Mouse (Mus musculus): ENCODE data around the gene Id3. TPM values are rescaled to one million over a fixed set of nuclear protein-coding genes. Genes with fewer than 3 reads are reported as not detected.

Gene Id3
- polyA plus RNA-seq, 1 experiment from 2014 or later: 330 TPM

- WGBS: 75% methylated on average over 9 of the region's 9 CpGs
- ATAC-seq (ENCODE audit: low FRiP score, low read depth): no peak
Observed at GRCm38 (mm10) chr4:136154462-136154861, 11.2 kb downstream of the Id3 start.

GRCm38 (mm10) chr4:136158498-136158897 lies 15.2 kb downstream of the Id3 start:
- no peaks in the 10 kb centered on the region for H3K9me3 ChIP-seq
- H3K4me2 ChIP-seq (replicated peaks): no peak overlapping the region
- no peak overlapping the region for H3K4me3 ChIP-seq
- no peak for ATAC-seq (ENCODE audit: low FRiP score, low read depth)
- WGBS: 79% methylated on average over 6 of the region's 6 CpGs
- H3K9ac ChIP-seq: no peak overlapping the region
- peaks cover 15% of the 10 kb centered on the region for H3K4me1 ChIP-seq
- H3K27ac ChIP-seq: no peak overlapping the region
- no peaks in the 10 kb centered on the region for H3K36me3 ChIP-seq
- no peaks in the 10 kb centered on the region for H3K27me3 ChIP-seq (replicated peaks)

More at GRCm38 (mm10) chr4:136154462-136154861, 11.2 kb downstream of the Id3 start:
- no peak overlapping the region for H3K27ac ChIP-seq
- H3K36me3 ChIP-seq: no peaks in the 10 kb centered on the region
- H3K4me1 ChIP-seq: peaks cover 5% of the 10 kb centered on the region; the same call in 1 of the 2 replicates
- no peaks in the 10 kb centered on the region for H3K27me3 ChIP-seq (replicated peaks)
- no peak overlapping the region for H3K4me2 ChIP-seq (replicated peaks)
- H3K9ac ChIP-seq: no peak overlapping the region
- no peaks in the 10 kb centered on the region for H3K9me3 ChIP-seq
- H3K4me3 ChIP-seq: no peak overlapping the region

DNA sequence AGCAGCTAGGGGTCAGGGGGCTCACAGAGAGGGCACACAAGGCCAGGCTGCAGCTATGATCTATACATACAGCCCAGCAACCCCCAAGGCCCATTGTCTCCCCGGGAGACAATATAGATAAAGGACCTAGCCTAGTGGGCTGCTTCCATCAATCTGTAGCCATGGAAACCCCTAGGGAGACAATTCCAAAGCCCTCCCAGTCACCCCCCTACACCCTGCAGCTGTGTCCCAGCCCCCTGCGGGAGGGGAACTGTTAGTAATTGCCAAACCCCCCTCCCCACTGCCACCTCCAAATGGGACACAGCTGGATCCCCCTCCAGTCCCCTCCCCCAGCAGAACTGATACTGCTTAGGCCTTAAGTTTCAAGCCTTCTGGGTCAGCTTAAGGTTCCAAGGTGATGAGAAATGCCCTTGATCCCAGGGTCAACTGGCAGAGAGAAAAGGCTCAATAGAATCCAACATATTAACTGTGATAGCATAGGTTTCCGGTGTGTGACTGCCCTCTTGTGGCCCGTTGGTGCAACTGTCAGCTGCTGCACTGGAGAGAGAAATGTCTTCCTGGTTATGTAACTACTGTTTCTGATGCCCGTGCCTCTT lies 16.6 kb downstream of the Id3 start:
- ATAC-seq (ENCODE audit: low FRiP score, low read depth): peak; percentile 81
- no peak overlapping the region for H3K9ac ChIP-seq
- no peak overlapping the region for H3K4me3 ChIP-seq
- H3K27ac ChIP-seq: peak overlapping the region; percentile 57
- H3K4me2 ChIP-seq (replicated peaks): peak overlapping the region; percentile 25
- no peaks in the 10 kb centered on the region for H3K27me3 ChIP-seq (replicated peaks)
- no peaks in the 10 kb centered on the region for H3K36me3 ChIP-seq
- no peaks in the 10 kb centered on the region for H3K9me3 ChIP-seq
- peaks cover 15% of the 10 kb centered on the region for H3K4me1 ChIP-seq
- WGBS: 2% methylated on average over 5 of the region's 5 CpGs

- H3K27me3 ChIP-seq (replicated peaks): no peaks in the 10 kb centered on the region
- 0 out of 2 replicates have a peak, but pooled peaks have one; percentile 58 for ATAC-seq (ENCODE audit: low FRiP score, low read depth)
- H3K4me1 ChIP-seq: peaks cover 15% of the 10 kb centered on the region
- 3% methylated on average over 11 of the region's 11 CpGs for WGBS
- H3K4me2 ChIP-seq (replicated peaks): 0 out of 2 replicates have a peak overlapping the region, but pooled peaks have one; percentile 18
- H3K9me3 ChIP-seq: no peaks in the 10 kb centered on the region
- no peak overlapping the region for H3K9ac ChIP-seq
- H3K36me3 ChIP-seq: no peaks in the 10 kb centered on the region
- H3K4me3 ChIP-seq: no peak overlapping the region
- no peak overlapping the region for H3K27ac ChIP-seq
Observed at GRCm38 (mm10) chr4:136163448-136163847, 20.2 kb downstream of the Id3 start.

GRCm38 (mm10) chr4:136164981-136165380 lies 21.7 kb downstream of the Id3 start:
- WGBS: 82% methylated on average over 8 of the region's 8 CpGs
- Histone ChIP-seq H3K4me1 (peaks cover 9% of the 10 kb centered on the region), H3K27me3 (replicated peaks) (no peaks in the 10 kb centered on the region), H3K9me3 (no peaks in the 10 kb centered on the region), H3K4me2 (replicated peaks) (no peak overlapping the region), H3K9ac (no peak overlapping the region), H3K36me3 (no peaks in the 10 kb centered on the region), H3K4me3 (no peak overlapping the region), H3K27ac (no peak overlapping the region)
- ATAC-seq (ENCODE audit: low FRiP score, low read depth): no peak

DNA sequence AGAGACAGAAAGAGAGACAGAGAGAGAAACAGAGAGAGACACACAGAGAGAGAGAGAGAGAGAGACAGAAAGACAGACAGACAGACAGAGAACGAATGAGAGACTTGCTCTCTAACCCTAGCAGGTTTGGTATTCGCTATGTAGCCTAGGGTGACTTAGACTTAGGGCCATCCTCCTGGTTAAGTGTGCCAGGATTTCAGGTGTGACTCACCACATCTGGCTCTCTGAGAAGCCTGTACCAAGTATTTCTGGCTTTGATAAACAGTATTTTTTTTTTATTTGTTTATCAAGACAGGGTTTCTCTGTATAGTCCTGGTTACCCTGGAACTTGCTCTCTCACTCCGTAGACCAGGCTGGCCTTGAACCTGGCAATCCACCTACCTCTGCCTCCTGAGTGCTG lies 24.4 kb downstream of the Id3 start:
- 84% methylated on average over 3 of the region's 3 CpGs for WGBS
- no peaks in the 10 kb centered on the region for H3K27me3 ChIP-seq (replicated peaks)
- H3K9ac ChIP-seq: no peak overlapping the region
- no peak overlapping the region for H3K27ac ChIP-seq
- no peaks in the 10 kb centered on the region for H3K36me3 ChIP-seq
- no peak overlapping the region for H3K4me3 ChIP-seq
- H3K4me1 ChIP-seq: peaks cover 2% of the 10 kb centered on the region
- no peak for ATAC-seq (ENCODE audit: low FRiP score, low read depth)
- no peaks in the 10 kb centered on the region for H3K9me3 ChIP-seq
- H3K4me2 ChIP-seq (replicated peaks): no peak overlapping the region

GRCm38 (mm10) chr4:136170401-136170800 lies 27.1 kb downstream of the Id3 start:
- no peak for ATAC-seq (ENCODE audit: low FRiP score, low read depth)
- Histone ChIP-seq H3K9ac (no peak overlapping the region), H3K27me3 (replicated peaks) (no peaks in the 10 kb centered on the region; the same call in 1 of the 2 replicates), H3K36me3 (no peaks in the 10 kb centered on the region), H3K27ac (no peak overlapping the region), H3K4me2 (replicated peaks) (no peak overlapping the region), H3K4me1 (peaks cover 27% of the 10 kb centered on the region), H3K9me3 (no peaks in the 10 kb centered on the region), H3K4me3 (no peak overlapping the region)
- WGBS: 70% methylated on average over 4 of the region's 4 CpGs

DNA sequence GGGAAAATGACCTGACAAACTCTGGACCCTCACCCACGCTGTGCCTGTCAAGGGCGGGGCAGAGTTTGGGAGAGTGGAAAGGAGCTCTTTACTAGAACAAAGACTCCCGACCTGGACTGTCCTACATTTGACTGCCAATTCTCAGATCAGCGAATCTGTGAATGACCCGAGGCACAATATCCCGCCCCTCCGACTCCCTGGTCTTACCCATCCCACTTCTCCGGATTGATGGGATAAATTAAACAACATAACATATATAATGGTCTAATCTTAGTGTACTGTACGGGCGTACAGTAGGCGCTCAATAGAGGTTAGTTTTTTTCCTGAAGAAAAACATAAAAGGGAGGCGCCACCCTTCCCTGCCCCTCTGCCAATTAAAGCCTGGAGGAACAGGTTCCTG lies 28.2 kb downstream of the Id3 start:
- no peak for ATAC-seq (ENCODE audit: low FRiP score, low read depth)
- no peak overlapping the region for H3K27ac ChIP-seq
- WGBS: 13% methylated on average over 12 of the region's 12 CpGs

DNA sequence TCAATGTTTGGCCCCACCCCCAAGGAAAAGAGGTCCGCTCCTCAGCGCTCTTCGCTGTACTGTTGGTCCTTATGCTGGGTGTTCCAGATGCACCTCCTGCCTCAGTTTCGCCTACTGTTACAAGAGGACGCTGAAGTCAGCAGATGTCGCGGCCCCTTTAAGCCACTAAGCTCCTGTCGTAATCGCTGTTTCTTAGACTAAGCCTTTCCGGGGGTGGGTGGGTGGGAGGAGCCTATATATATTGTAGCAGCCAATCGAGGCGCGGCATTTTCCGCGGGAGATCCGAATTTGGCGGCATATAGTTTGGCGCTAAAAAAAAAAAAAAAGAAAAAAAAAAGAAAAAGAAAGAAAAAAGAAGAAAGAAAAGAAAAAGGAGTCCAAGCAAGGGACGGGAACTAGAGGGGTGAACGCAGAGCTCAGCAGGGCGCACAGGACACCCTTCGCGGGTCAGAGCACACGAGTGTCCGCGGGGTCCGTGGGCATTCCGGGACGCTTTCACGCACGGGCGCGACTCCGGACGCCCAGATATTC lies 28.8 kb downstream of the Id3 start, which contains the start of gene E2f2:
Gene E2f2 (plus strand): TSS at position 384 of the 531 bp plus-strand sequence.
- under 1% methylated on average over 35 of the region's 35 CpGs for WGBS

More for the DNA sequence above, 28.2 kb downstream of the Id3 start:
- no peaks in the 10 kb centered on the region for H3K9me3 ChIP-seq
- peak overlapping the region; percentile 100 for H3K4me2 ChIP-seq (replicated peaks)
- peak overlapping the region; percentile 44 for H3K4me3 ChIP-seq
- H3K9ac ChIP-seq: peak overlapping the region; percentile 61; the same call in 1 of the 2 replicates
- H3K27me3 ChIP-seq (replicated peaks): no peaks in the 10 kb centered on the region; the same call in 1 of the 2 replicates
- no peaks in the 10 kb centered on the region for H3K36me3 ChIP-seq
- H3K4me1 ChIP-seq: peaks cover 35% of the 10 kb centered on the region

GRCm38 (mm10) chr4:136172542-136173209 lies 29.4 kb downstream of the Id3 start:
- no peak overlapping the region for H3K27ac ChIP-seq
- peaks cover 47% of the 10 kb centered on the region for H3K4me1 ChIP-seq
- H3K9me3 ChIP-seq: no peaks in the 10 kb centered on the region
- peak overlapping the region; percentile 78 for H3K9ac ChIP-seq
- peak; percentile 34; the same call in 1 of the 2 replicates for ATAC-seq (ENCODE audit: low FRiP score, low read depth)
- H3K4me3 ChIP-seq: peak overlapping the region; percentile 62
- peak overlapping the region; percentile 100 for H3K4me2 ChIP-seq (replicated peaks)
- H3K27me3 ChIP-seq (replicated peaks): no peaks in the 10 kb centered on the region; the same call in 1 of the 2 replicates
- under 1% methylated on average over 67 of the region's 67 CpGs for WGBS
- no peaks in the 10 kb centered on the region for H3K36me3 ChIP-seq

More for the DNA sequence above, 28.8 kb downstream of the Id3 start, which contains the start of gene E2f2:
- peak within 1 kb of the TSS; percentile 100 for H3K4me2 ChIP-seq (replicated peaks)
- peak; percentile 48; the same call in 1 of the 2 replicates for ATAC-seq (ENCODE audit: low FRiP score, low read depth)
- peak within 1 kb of the TSS; percentile 78 for H3K9ac ChIP-seq
- no peaks in the 10 kb centered on the region for H3K9me3 ChIP-seq
- H3K36me3 ChIP-seq: no peaks in the 10 kb centered on the region
- H3K4me3 ChIP-seq: peak within 1 kb of the TSS; percentile 62
- no peaks in the 10 kb centered on the region; the same call in 1 of the 2 replicates for H3K27me3 ChIP-seq (replicated peaks)
- peaks cover 41% of the 10 kb centered on the region for H3K4me1 ChIP-seq
- H3K27ac ChIP-seq: no peak within 1 kb of the TSS

- 0 out of 2 replicates have a peak, but pooled peaks have one; percentile 3 for ATAC-seq (ENCODE audit: low FRiP score, low read depth)
- no peaks in the 10 kb centered on the region; the same call in 1 of the 2 replicates for H3K27me3 ChIP-seq (replicated peaks)
- peak overlapping the region; percentile 62 for H3K4me3 ChIP-seq
- H3K9ac ChIP-seq: peak overlapping the region; percentile 78
- H3K36me3 ChIP-seq: no peaks in the 10 kb centered on the region
- H3K4me2 ChIP-seq (replicated peaks): peak overlapping the region; percentile 100
- peaks cover 53% of the 10 kb centered on the region for H3K4me1 ChIP-seq
- no peaks in the 10 kb centered on the region for H3K9me3 ChIP-seq
- H3K27ac ChIP-seq: no peak overlapping the region
- WGBS: 2% methylated on average over 14 of the region's 14 CpGs
Observed at GRCm38 (mm10) chr4:136173210-136173715, 30.0 kb downstream of the Id3 start.
